Mouse (Mus musculus): Measurements from ENCODE around the gene Ubqln2. TPM values are rescaled to one million over a fixed set of nuclear protein-coding genes. Genes with fewer than 3 reads are reported as not detected.

Ubqln2 gene
- 13.7 and 16.8 TPM in 2 replicates for polyA plus RNA-seq (2015; fragmentation: Nextera tagmentation; extraction: Ambion mirVana)

DNA sequence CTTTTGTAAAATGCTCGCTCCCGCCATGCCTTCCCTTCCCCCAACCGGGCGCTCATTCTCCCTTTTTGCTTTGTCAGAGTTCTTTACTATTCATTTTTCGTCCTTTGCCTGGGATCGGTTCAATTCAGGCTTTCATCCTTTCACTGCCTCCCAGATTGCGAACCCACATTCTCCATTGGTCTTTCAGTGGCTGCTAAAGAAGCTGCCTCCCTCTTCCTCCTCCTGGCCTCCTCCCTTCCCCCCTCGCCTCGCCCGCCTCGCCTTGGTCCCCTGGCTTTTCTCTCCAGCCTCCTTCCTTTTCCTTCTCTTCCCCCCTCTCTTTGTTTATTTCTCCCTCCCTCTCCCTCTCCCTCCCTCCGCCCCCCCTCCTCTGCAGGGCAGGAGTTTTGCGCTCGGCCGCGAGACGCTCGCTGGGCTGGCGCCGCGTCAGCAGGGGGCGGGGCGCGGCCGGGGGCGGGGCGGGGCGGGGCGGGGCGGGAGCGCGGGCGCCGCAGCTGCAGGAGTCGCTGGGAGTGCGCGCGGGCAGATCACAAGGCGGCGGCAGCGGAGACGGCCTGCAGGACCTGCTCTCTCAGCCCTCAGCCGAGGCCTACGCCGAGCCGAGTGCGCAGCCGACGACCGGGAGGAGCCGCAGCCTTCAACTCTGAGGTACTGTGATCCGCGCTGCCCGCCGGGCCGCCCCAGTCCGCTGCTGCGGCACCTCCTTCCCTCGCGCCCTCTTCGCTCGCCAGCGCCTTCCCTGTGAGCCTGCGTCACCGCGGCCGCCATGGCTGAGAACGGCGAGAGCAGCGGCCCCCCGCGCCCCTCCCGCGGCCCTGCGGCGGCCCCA, at the start of gene Ubqln2:
Ubqln2 (plus strand) TSS at position 540 of the 829 bp plus-strand sequence.
- 16% methylated on average over 40 of the region's 76 CpGs for WGBS

GRCm38 (mm10) chrX:153451946-153452345, 46.1 kb upstream of the Ubqln2 start:
- Histone ChIP-seq H3K36me3 (no peaks in the 10 kb centered on the region), H3K4me1 (no peaks in the 10 kb centered on the region), H3K27me3 (no peaks in the 10 kb centered on the region), H3K4me3 (no peak overlapping the region), H3K4me2 (no peak overlapping the region), H3K9ac (no peak overlapping the region), H3K27ac (no peak overlapping the region), H3K9me3 (no peaks in the 10 kb centered on the region)
- no peak for ATAC-seq (ENCODE audit: insufficient number of reproducible peaks, low FRiP score, low TSS enrichment, low read depth)
- 48% methylated on average over 5 of the region's 5 CpGs for WGBS

More for the DNA sequence above, at the start of gene Ubqln2:
- peak; percentile 94 for ATAC-seq (ENCODE audit: insufficient number of reproducible peaks, low FRiP score, low TSS enrichment, low read depth)
- H3K4me1 ChIP-seq: peaks cover 4% of the 10 kb centered on the region; the same call in 1 of the 2 replicates
- no peaks in the 10 kb centered on the region for H3K27me3 ChIP-seq
- H3K27ac ChIP-seq: peak within 1 kb of the TSS; percentile 96
- peak within 1 kb of the TSS; percentile 64 for H3K9ac ChIP-seq
- H3K4me2 ChIP-seq: peak within 1 kb of the TSS; percentile 63
- no peaks in the 10 kb centered on the region for H3K36me3 ChIP-seq
- H3K9me3 ChIP-seq: no peaks in the 10 kb centered on the region
- H3K4me3 ChIP-seq: peak within 1 kb of the TSS; percentile 58

DNA sequence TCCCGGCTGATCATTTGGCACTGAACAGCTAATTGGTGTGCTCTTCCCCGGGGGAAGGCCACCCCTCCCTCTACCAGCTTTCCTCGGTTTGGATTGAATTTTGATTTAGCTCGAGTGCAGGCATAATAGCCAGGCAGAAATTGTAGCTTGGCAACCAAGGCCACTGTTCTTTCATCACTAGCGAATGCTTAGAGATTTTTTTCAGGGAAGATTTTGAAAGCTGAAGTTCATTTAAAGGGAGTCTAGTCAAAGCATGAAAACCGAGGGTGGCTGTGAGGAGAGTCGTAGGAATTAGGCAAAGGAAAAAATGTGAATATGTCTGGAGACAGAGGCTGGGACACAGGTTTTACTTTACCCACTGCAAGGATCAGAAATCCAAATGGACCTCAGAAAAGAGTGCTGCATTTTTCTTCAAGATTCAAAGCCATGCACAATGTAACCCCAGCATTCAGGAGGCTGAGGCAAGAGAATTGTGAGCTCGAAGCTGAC, 21.2 kb upstream of the Ubqln2 start:
- no peak overlapping the region for H3K4me3 ChIP-seq
- H3K4me1 ChIP-seq: no peaks in the 10 kb centered on the region
- H3K27me3 ChIP-seq: no peaks in the 10 kb centered on the region
- H3K27ac ChIP-seq: no peak overlapping the region
- no peak overlapping the region for H3K9ac ChIP-seq
- 57% methylated on average over 8 of the region's 8 CpGs for WGBS
- H3K9me3 ChIP-seq: no peaks in the 10 kb centered on the region
- H3K4me2 ChIP-seq: no peak overlapping the region
- ATAC-seq (ENCODE audit: insufficient number of reproducible peaks, low FRiP score, low TSS enrichment, low read depth): no peak
- no peaks in the 10 kb centered on the region for H3K36me3 ChIP-seq

- Histone ChIP-seq H3K27me3 (no peaks in the 10 kb centered on the region), H3K36me3 (no peaks in the 10 kb centered on the region), H3K4me2 (no peak overlapping the region), H3K27ac (no peak overlapping the region), H3K9ac (no peak overlapping the region), H3K9me3 (no peaks in the 10 kb centered on the region), H3K4me3 (no peak overlapping the region), H3K4me1 (no peaks in the 10 kb centered on the region)
- no peak for ATAC-seq (ENCODE audit: insufficient number of reproducible peaks, low FRiP score, low TSS enrichment, low read depth)
- WGBS: 31% methylated on average over 3 of the region's 3 CpGs
Observed at GRCm38 (mm10) chrX:153492326-153492725, 5.7 kb upstream of the Ubqln2 start.

GRCm38 (mm10) chrX:153498665-153499293, 752 bp downstream of the Ubqln2 start:
- ATAC-seq (ENCODE audit: insufficient number of reproducible peaks, low FRiP score, low TSS enrichment, low read depth): no peak
- Histone ChIP-seq H3K9ac (peak overlapping the region; percentile 64; the same call in 1 of the 2 replicates), H3K4me2 (peak overlapping the region; percentile 63), H3K27me3 (no peaks in the 10 kb centered on the region), H3K9me3 (no peaks in the 10 kb centered on the region), H3K4me1 (peaks cover 4% of the 10 kb centered on the region; the same call in 1 of the 2 replicates), H3K4me3 (peak overlapping the region; percentile 58), H3K27ac (peak overlapping the region; percentile 96), H3K36me3 (no peaks in the 10 kb centered on the region)
- WGBS: 30% methylated on average over 30 of the region's 30 CpGs

DNA sequence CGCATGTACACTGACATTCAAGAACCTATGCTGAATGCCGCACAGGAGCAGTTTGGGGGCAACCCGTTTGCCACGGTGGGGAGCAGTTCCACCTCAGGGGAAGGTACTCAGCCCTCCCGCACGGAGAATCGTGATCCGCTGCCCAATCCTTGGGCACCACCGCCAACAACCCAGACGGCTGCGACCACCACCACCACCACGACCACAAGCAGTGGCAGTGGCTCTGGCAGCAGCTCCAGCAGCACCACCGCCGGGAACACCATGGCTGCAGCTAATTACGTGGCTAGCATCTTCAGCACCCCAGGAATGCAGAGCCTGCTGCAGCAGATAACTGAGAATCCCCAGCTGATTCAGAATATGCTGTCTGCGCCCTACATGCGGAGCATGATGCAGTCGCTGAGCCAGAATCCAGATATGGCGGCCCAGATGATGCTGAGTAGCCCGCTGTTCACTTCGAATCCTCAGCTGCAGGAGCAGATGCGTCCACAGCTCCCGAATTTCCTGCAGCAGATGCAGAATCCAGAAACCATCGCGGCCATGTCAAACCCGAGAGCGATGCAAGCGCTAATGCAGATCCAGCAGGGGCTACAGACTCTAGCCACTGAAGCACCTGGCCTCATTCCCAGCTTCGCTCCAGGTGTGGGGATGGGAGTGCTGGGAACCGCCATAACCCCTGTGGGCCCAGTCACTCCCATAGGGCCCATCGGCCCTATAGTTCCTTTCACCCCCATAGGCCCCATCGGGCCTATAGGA, 1.4 kb downstream of the Ubqln2 start:
- Histone ChIP-seq H3K9ac (peak overlapping the region; percentile 33; the same call in 1 of the 2 replicates), H3K36me3 (no peaks in the 10 kb centered on the region), H3K27me3 (no peaks in the 10 kb centered on the region), H3K4me3 (peak overlapping the region; percentile 58), H3K9me3 (no peaks in the 10 kb centered on the region), H3K4me2 (peak overlapping the region; percentile 63), H3K4me1 (peaks cover 4% of the 10 kb centered on the region; the same call in 1 of the 2 replicates), H3K27ac (peak overlapping the region; percentile 96)
- ATAC-seq (ENCODE audit: insufficient number of reproducible peaks, low FRiP score, low TSS enrichment, low read depth): no peak
- WGBS: 24% methylated on average over 32 of the region's 32 CpGs

GRCm38 (mm10) chrX:153500047-153500345, 2.0 kb downstream of the Ubqln2 start:
- Histone ChIP-seq H3K4me3 (peak overlapping the region; percentile 58), H3K4me1 (peaks cover 4% of the 10 kb centered on the region; the same call in 1 of the 2 replicates), H3K9ac (peak overlapping the region; percentile 33; the same call in 1 of the 2 replicates), H3K9me3 (no peaks in the 10 kb centered on the region), H3K4me2 (peak overlapping the region; percentile 63), H3K36me3 (no peaks in the 10 kb centered on the region), H3K27ac (peak overlapping the region; percentile 22; the same call in 1 of the 2 replicates), H3K27me3 (no peaks in the 10 kb centered on the region)
- ATAC-seq (ENCODE audit: insufficient number of reproducible peaks, low FRiP score, low TSS enrichment, low read depth): no peak
- WGBS: 30% methylated on average over 12 of the region's 12 CpGs

- Histone ChIP-seq H3K9ac (no peak overlapping the region), H3K4me3 (no peak overlapping the region), H3K27me3 (no peaks in the 10 kb centered on the region), H3K4me1 (no peaks in the 10 kb centered on the region), H3K4me2 (no peak overlapping the region), H3K36me3 (no peaks in the 10 kb centered on the region), H3K27ac (no peak overlapping the region), H3K9me3 (no peaks in the 10 kb centered on the region)
- 52% methylated on average over 9 of the region's 9 CpGs for WGBS
- ATAC-seq (ENCODE audit: insufficient number of reproducible peaks, low FRiP score, low TSS enrichment, low read depth): no peak
Observed at GRCm38 (mm10) chrX:153505954-153506353, 7.9 kb downstream of the Ubqln2 start.

GRCm38 (mm10) chrX:153515491-153515890, 17.5 kb downstream of the Ubqln2 start:
- no peaks in the 10 kb centered on the region for H3K27me3 ChIP-seq
- no peak overlapping the region for H3K4me2 ChIP-seq
- no peaks in the 10 kb centered on the region for H3K4me1 ChIP-seq
- H3K9ac ChIP-seq: no peak overlapping the region
- ATAC-seq (ENCODE audit: insufficient number of reproducible peaks, low FRiP score, low TSS enrichment, low read depth): no peak
- 79% methylated on average over 5 of the region's 5 CpGs for WGBS
- H3K27ac ChIP-seq: no peak overlapping the region
- H3K4me3 ChIP-seq: no peak overlapping the region
- H3K9me3 ChIP-seq: no peaks in the 10 kb centered on the region
- H3K36me3 ChIP-seq: no peaks in the 10 kb centered on the region

DNA sequence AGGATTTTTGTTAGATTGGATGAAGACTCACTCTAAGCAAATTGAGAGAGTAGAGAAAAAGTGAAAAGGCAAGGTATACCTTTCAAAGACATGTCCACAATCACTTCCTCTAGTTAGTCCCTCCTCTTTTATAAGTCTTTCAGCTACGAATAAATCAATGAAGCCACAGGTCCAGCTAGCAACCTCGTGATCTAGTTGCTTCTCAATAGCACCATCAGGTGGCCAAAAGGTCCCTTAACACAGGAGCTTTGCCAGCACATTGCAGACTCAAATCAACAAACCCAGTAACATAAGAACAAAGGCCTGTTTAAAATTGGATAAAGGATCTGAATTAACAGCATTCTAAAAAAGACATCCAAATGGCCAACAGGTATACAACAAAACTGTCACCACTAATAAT, 30.4 kb downstream of the Ubqln2 start:
- H3K27me3 ChIP-seq: no peaks in the 10 kb centered on the region
- H3K4me1 ChIP-seq: no peaks in the 10 kb centered on the region
- H3K9me3 ChIP-seq: no peaks in the 10 kb centered on the region
- ATAC-seq (ENCODE audit: insufficient number of reproducible peaks, low FRiP score, low TSS enrichment, low read depth): no peak
- 28% methylated on average over 2 of the region's 2 CpGs for WGBS
- no peak overlapping the region for H3K9ac ChIP-seq
- no peak overlapping the region for H3K4me3 ChIP-seq
- no peaks in the 10 kb centered on the region for H3K36me3 ChIP-seq
- no peak overlapping the region for H3K27ac ChIP-seq
- H3K4me2 ChIP-seq: no peak overlapping the region

All from limb, embryonic 15.5 days (tissue).